Mouse (Mus musculus) liver, adult 2 months (tissue): ENCODE measurements around the gene Tmem184a.

Source experiments
- CTCF ChIP-seq: fragments of 200-500 bp; IDR thresholded peaks from 2 replicates; pipeline ENCODE4 v1.5.1; 2011; ENCODE audit warnings: low read depth, low read length, control low read depth
- POLR2A ChIP-seq: fragments of 200-500 bp; IDR thresholded peaks from 2 replicates; pipeline ENCODE4 v1.6.1; 2011; ENCODE audit warnings: low read length, control low read depth; ENCODE audit not compliant: insufficient read depth; ENCODE audit errors: extremely low read depth

DNA sequence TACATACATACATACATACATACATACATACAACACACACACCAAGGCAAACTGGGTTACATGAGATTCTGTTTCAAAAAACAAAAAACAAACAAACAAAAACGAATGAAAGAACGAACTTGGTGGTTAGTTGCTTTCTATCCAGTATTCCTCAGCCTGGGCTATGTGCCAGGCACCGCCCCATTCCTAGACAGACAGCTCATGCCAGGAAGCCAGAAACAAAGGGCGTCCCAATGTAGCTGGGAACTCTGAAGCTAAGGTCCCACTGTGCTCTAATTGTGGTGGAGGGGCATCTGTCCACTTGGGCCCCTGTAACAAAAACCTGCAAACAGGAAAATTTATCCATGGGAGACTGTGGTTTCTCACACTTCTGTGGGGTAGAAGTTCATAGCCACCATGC lies 43.0 kb upstream of the Tmem184a start:
- no peak for TF ChIP-seq CTCF
- no peak for TF ChIP-seq POLR2A
